Mouse (Mus musculus) granulocyte monocyte progenitor cell, adult 5-6 weeks (primary cell): ENCODE measurements at regions not wholly inside any gene's neighbourhood (a gene's known extent, or its start where the extent isn't known, plus 50 kb on each side); places are given as distances from the start of the nearest gene placed in this dataset.
A peak's percentile ranks its signal among the peaks of the same experiment; 100 is the strongest.
"Not testable (repeated sequence)": the region's sequence is repeated elsewhere in the genome, so short reads cannot be mapped to it uniquely, and the experiment has no call there.

Experiments used
- ATAC-seq: replicated peaks from 2 replicates; pipeline ENCODE4 v1.8.0; 2016; ENCODE audit warnings: mild to moderate bottlenecking, moderate TSS enrichment, inconsistent platforms; ENCODE audit not compliant: poor library complexity, severe bottlenecking

DNA sequence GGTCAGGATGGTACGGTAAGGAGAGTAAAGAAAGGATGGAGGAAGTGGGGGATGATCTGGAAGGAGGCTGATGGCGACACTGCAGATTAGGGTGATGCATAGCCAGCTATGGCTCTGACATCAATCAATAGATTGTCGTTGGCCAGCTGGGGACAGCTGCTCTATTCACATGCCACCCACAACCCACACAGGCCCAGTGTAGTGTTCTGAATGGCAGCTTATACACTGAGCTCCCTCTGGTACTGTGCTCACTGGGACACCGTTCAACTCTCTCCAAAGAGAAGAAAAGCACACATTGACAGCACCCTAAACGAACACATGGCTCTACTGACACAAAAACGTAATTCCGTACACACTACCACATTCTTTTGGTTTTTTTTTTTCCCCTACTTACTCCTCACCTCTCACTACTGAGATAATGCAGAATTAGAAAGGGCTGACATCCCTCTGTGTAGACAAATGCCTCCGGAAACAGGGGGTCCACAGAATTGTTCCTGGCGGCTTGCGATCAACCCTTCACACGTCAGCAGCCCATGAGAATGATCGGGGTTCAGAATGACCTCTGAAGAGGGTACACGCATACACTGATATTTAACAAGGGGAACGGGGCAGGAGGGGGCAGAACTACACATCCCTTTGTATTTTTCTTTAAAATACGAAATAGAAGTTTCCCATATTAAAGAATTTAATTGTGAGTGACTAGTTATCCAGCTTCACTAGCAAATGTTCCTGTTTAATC, 178.5 kb upstream of the Ipo5 start:
- ATAC-seq = no peak

DNA sequence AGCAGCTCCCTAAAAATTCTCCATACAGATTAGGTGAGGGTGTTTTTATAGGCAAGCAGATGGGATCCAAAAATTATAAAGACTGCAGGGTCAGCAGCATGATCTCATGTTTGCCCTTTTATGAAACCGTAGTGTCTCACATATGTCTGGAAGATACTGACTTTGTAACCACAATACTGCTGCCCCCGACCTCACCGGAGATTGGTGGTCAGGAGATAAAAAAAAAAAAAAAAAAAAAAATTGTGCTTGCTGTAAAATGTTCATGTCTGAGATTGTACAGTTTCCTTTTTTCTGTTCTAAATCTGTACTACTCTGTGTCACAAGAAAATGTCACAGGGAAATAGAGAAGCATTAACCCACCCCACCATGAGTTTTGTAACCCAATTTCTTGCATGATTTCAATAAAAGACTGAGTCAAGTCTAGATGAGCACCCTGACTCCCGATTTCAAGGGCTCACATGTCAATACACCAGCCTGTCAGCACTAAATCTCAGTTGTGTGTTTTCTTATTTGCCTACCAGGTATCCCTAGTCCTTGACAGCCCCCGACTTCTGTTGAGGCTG, 169.5 kb upstream of the Ipo5 start:
- peak; percentile 75 for ATAC-seq

DNA sequence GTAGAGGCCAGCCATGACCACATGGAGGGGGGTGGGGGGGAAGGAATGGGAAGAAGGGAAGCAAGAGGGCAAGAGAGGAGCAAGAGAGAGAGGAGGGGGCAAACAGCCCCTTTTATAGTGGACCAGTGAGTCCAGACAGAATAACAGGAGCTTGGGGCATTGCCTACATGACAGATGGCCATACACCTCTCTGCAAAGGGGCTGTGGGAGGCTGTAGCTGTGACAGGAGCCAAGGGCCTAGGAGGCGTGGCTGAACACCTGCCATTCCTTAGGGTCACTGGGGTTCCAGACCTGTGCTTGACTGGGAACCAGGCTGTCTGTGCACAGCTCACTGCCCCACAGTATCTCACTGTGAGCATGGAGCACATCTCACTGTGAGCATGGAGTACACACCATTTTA, 157.0 kb upstream of the Ipo5 start:
- ATAC-seq = no peak

DNA sequence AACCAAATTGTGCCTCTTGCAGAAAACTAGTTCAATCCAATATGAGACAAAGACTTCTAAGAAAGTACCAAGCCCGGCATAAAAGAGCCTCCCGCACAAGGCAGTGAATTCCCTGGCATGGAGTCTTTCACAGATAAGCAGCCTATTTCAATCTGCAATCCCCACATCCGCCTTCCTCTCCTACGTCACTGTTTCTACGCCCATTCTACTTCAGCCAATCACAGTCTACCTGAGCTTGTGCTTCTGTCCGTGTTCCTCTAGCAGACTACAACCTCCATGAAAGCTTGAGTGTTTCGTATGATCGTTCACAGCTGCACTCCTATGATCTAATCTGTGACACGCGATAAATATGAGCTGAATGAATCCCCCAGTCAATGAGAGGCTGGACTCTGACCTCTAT, 155.6 kb upstream of the Ipo5 start:
- no peak for ATAC-seq

DNA sequence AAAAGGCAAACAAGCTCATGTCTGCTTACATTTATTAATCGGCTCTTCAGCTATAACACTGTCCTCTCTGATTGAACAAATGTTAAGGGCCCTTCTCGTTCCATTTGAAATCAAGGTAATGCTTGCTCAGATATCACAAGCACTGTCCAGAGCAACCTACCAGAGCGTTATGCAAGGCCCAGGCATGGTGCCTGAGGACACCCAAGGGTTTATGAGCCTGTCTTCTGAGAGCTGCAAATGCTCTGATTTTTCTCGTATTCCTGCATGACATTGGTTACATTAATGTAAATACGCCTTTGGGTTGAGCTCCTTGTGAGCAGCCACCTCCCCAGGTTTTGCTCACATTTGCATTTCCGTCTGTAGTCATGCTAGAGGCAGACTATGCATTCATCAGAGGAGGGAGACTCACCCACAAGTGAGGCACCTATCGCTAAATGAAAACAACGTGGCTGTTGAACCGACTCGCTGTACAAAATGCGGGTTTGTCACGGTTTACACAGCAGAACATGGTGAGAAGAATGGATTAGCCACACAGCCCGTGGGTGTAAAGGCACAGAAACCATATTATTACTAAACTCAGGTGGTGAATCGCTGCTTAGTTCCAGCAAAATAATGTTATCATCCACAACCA, 152.7 kb upstream of the Ipo5 start:
- no peak for ATAC-seq

DNA sequence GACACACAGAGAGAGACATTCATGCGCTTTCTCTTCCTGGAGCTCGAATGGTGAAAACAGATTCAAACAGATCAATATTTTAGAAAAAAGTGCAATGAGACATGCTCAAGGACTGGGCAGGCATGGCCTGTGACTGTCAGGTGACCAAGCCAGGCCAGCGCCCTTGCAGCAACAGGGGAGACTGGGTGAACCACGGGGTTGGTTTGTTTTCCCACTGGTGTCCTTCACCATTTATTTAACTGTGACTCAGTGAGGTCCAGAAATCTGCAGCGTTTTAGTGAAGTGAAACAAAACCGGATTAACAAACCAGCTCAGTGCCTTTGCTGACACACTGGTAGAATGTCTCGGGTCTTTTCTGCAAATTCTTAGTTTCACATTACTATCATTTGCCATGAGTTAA, 148.9 kb upstream of the Ipo5 start:
- peak; percentile 81 for ATAC-seq

DNA sequence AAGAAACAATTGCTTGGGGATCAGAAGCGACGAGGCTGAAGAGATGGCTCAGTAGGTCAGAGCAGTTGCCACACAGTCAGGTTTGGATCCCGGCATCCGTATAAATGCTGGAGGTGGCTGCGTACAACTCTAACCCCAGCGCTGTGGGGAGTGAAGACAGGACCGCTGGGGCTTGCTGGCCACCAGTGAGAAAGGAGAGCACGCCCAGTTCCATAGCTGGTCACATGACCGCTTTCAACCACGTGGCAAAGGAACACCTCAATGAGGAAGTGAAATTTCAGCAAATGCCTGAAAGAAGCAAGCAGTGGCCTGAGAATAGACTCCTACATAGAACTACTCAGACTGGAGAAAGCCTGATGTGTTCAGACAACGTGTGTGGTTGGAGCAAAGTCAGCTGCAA, 148.3 kb upstream of the Ipo5 start:
- ATAC-seq = peak; percentile 85

DNA sequence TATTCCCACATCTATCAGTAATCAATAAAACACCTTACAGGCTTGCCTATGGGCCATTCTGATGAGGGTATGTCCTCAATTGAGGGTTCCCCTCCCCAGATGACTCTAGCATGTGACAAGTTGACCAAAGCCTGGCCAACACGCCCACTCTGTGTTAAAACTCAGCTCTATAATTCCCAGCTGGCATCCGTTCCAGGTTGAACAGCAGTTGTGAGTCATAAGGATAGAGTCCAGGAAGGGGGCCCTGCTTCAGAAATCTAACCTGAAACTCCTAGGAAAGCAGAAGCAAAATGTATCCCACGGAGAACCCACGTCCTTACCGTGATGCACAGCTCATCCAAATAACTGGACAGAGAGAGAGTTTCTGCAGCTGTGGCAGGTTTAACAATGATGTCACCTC, 147.2 kb upstream of the Ipo5 start:
- no peak for ATAC-seq

DNA sequence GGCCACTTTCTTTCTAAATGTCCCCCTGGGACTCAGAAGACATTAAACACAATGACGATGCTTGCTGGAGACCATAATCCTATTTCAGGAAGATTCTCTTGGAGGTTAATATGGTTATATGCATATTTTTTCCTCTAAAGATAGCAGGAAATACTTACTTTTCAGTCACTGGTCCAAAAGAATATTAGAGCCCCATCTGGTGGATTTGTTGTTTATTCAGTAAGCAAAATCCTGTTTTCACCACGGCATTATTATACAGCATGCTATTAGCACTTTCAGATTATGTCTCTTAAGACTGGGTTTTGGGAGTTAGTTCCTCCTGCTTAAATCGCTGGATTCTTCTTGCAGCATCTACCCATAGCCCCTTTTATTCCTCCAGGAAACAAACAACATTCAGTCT, 146.6 kb upstream of the Ipo5 start:
- no peak for ATAC-seq

DNA sequence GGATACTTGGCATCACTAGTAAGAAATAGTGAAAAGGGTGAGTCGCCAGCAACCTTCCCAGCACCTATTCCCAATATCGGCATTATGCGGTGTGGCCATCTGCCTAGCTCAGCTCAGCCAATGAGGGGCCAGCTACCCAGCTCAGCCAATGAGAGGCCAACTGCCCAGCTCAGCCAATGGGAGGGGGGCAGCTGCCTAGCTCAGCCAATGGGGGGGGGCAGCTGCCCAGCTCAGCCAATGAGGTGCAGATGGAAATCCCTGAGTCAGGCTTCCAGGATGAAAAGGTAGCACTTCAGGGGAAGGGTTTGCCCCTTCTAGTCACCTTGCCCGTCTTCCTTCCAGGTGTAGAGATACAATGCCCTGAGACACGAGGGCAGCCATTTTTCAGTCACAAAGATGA, 144.6 kb upstream of the Ipo5 start:
- ATAC-seq = no peak

DNA sequence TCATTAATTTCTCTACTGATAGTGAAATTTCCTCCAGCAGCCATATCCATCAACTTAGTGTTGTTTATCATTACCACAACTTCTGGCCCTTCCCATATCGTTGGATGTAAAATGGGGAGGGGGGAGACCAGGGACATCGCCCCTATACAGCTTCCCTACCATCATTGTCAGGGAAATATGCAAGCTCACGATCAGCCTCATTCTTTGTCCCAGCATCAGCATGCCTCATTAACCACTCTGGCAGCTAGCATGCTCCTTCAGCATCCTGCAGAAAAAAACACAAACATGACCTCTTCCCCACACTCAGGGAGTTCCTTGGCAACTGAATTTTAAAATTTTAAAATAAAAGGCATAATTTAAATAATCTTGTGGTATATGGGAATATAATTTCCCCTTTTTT, 140.4 kb upstream of the Ipo5 start:
- no peak for ATAC-seq

DNA sequence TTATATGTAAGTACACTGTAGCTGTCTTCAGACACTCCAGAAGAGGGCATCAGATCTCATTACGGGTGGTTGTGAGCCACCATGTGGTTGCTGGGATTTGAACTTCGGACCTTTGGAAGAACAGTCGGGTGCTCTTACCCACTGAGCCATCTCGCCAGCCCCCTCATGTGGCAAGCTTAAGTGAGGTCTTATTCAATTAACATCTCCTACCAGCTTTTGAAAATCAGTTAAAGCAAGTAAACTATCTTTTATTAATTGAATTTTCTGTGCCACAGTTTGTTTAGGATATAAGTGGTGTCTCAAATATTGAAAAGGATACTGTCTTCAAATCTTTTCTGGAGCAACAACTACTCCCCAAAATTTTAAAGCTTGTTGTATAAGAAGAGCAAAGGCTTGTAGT, 138.0 kb upstream of the Ipo5 start:
- not testable (repeated sequence) for ATAC-seq

DNA sequence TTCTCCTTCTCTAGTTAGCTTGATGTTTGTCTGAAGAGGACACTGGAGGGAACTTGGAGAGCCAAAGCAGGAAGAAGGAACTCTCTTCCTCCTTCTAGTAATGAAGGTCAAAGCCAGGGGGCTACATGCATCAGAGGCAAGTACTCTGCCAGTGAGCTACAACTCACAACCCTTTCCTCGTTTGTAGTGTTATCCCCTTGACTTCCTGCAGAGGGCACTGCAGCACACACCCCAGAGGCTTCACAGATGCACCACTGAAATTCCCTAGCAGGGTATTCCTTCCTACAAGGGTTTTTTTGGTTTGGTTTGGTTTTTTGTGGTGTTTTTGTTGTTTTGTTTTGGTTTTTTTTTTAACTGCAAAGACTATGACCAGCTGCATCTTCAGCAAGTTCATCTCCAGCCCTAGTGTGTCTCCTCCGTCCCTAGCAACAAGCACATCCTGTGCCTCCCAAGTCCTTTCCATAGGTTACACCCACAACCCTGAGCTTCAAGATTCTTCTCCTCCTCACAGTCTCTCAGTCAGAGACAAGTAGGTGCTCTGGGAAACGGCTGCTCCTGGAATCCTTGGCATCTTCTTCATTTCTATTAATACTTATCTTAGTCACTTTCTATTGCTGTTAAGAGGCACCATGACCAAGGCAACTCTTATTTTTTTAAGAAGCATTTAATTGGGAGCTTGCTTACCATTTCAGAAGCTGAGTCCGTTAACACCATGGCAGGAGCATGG, 119.0 kb upstream of the Ipo5 start:
- peak; percentile 80 for ATAC-seq

DNA sequence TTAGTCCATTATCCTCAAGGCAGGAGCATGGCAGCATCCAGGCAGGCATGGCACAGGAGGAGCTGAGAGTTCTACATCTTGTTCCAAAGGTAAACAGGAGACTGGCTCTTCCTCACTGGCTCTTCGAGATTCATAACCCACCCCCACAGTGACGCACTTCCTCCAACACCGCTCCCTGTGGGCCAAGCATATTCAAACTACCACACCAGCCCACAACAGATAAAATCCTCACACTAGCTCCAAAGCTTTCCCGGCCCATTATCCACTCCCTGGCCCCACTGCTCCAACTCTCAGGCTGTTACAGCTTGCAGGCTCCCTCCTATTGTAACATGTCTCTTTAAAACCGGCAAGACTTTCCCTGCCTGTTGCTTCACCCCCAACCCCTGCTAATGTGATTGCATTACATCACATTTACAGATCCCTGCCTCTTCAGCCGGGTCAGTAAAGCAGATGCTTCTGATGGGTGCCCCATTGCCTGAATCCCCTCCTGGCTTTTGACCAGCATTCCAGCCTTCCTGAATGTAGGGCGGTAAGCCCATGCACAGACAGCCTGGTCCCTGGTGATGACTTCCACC, 113.0 kb upstream of the Ipo5 start:
- peak; percentile 27 for ATAC-seq

DNA sequence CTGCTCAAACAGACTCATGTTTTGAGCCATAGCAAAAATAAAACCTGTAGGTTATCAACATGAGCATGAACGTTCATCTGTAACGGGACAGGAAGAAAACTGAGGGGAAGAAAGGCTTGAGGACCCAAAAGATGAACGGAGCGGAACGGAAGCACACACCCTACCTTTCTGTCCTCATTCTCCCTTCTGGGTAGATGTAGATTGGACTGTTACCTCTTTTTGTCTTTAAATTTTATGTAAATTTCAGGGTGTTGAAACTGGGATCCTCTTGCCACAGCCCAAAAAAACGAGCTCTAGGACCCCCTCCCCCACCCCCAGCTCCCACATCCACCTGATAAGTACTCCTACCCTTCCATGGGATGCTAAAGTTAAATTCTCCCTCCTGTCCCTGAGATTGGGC, 107.8 kb upstream of the Ipo5 start:
- no peak for ATAC-seq

DNA sequence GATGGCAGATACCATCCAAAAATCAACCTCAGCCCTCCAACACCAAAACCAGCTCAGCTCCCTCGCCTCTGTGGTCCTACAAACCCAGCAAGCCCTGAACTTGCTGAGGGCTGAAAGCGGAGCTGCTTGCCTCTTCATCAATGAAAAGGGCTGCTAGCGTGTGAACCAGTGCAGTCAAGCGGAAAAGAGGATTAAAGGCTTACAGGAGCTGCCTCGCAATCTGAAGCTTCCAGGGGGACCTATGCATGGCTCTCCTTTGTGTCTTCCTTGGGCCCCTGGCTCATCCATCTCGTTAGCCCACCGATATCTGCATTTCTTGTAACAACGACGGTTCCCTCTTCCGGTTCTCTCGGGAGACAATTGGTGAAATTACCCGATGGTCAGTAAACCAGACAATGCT, 107.3 kb upstream of the Ipo5 start:
- no peak for ATAC-seq

DNA sequence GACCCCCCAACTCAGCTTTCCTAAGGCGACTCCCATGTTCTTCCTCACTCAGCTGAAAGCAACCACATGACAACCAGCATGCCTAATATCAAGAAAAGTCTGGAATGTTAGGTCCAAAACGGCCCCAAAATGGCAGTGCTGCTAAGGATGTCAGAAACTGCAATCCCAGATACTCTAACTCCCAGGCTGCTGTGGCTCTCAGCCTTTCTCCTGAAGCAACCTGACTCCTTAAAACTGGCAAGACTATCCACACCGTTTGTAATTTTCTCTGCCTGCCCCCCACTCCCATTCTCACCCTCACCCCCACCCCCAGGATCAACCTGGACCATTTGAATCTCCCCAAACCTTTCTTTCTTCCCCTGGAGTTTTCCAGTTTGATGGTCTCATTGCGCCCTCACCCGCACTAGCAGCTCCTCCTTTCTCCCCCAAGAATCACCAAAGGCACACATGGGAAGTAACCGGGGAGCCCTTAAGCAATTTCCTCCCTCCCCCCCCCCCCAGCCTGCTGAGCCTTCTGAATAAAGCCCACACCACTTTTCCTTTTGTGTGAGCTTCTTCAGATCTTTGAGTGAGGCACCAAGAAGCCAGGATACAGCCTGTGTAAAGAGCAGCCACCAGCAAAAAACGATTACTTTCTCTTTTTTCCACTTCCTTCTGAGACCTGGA, 106.7 kb upstream of the Ipo5 start:
- peak; percentile 40 for ATAC-seq

DNA sequence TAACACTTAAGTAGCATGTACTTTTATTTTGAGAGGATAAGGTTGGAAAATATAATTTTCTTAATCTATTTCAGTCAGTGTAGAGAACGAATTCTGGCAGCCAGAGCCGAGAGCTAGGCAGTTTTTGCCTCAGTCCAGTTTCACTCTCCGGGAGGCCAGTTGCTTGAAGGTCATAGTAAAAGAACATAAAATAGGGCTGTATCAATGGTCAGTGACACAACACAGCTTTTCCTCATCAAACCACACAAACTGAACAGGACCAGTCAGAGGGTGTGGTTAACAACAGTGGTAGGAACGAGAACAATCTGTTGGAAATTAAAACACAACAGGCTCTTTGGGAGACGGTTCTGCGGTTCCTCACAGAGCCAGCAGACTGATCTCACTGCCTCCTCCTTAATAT, 105.9 kb upstream of the Ipo5 start:
- peak; percentile 61 for ATAC-seq

DNA sequence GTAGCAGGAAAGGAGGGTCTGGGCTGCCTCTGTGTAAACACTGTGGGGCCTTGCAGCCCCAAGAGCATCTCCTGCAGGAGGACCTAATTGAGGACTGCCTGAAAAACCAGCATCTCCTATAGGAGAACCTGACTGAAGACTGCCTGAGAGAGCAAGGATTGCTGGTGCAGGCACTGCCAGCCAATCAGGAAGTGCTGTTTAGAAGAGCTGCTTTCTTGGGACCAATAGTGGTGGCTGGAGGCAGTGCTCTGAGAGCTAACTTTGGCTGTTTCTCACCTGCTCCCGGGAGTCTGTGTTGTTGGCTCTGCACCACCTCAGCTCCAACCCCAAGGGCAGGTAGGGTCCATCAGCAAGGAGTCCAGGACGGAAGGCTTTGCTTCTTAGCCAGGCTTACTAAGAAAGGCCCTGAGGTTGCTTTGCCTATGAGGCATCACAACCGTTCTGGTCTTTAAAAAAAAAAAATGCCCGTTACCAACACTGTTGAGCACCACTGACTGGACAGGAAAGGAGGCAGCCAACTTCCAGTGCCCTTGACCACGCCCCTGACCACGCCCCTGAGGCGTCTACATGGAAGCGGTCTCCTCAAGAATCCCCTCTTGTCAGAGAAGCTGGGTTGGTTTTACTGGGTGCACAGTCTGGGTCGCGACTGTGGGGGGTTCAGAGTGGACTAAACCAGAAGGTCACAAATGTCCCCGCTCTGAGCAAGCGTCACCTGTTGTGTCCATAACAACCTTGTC, 105.0 kb upstream of the Ipo5 start:
- ATAC-seq = peak; percentile 58

DNA sequence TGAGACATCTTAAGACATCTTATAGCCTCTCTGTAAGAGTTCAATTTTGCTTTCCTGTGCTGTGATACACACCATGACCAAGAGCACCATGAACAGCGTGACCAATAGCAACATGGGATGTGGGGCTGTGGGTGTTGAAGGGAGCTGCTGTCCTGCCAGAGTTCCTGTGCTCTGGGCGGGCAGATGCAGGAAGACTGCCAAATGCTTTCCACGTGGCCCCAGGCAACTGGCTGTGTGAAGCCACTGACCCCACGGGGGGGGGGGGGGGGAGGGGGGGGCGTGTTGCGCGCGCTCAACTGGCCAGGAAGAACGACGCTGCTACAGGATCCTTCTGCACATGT, 104.5 kb upstream of the Ipo5 start:
- ATAC-seq = peak; percentile 8; the same call in 1 of the 2 replicates
